Mouse (Mus musculus) cerebellum, adult 11-12 months (tissue): ENCODE results near the gene Dnaic1.

Experiments used
- DNase-seq: peaks from one replicate; pipeline ENCODE4 v3.0.0; 2022

Dnaic1 gene

DNA sequence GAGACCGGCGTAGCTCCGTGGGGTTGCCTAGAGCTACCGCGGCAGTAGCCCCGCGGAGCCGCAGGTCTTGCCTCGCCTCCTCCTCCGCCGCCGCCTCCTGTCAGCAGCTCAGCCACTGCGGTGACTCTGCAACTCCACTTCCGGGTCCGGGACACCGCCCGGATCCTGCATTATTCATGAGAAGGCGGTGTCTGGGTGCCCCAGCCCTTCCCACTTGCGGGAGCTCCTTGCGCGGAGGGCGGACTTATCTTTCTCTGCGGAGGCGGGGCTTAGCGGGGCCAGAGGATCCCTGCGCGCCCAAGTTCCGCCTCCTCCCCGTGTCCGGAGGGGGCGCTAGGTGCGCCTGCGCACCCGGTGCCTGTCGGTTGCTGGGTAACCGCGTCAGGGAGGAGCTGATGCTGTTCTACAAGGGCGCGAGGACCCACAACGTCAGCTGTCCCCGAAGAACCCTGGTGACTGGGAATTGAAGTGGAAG, at the start of gene Dnaic1, which contains the start of gene Fam219a:
Dnaic1 (plus strand) TSS at position 365 of the 475 bp plus-strand sequence.
Fam219a (minus strand) TSS at position 128 of the 475 bp plus-strand sequence.
- peak; percentile 100 for DNase-seq

DNA sequence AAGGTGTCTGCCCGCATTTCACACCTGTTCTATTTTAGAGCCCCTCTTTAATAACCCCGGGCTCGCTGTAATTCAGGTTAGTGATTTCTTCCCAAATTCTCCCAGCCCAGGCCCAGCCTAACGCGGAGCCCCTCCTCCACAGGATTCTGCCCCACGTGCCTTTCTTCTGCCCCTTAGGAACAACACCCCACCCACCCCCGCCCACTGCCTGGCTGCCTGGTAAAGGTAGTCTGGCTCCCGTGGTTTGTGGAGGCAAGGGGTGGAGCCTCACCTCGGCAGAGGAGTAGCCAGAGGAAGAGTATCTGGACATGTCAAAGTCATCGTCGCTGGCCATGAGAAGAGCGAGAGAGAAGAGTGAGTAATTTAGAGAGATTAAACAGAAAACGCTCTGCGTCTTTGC, 48.9 kb upstream of the Dnaic1 start:
- DNase-seq = no peak

DNA sequence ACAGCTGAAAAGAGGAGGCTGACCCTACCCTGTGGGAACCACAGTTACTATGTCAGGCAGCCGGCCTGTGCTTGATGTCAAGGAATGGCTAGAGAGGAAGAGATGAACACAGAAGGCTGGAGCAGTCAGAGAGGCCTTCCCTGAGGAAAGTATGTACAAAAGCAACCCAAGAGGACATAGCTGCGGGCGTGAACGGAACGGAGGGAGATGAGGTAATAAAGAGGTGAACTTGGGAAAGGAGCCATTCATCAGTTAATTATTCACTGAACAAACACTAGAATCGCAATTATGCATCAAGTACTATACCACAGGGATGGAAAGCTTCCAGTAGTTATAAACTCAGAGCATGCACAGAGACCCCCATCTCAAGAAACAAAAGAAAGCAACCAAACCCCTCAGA, 47.4 kb upstream of the Dnaic1 start:
- DNase-seq = no peak

DNA sequence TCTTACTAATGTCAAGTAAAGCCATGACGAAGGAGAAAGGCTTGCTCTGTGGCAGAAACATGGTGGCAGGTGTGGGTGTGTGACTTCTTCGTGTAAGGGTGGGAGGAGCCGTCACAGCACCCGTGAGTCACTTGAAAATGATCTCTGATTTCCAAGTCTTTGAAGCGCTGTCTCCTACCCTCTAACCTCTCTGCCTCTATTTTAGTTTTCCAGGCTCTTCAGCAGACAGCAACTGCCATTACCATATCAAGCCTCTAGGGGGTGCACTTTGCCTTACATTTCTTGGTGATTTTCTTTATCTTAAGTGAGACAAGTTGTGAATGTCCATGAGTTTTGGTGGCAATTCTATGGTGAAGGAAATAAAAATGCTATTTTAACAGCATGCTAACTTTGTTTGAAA, 46.8 kb upstream of the Dnaic1 start:
- no peak for DNase-seq

DNA sequence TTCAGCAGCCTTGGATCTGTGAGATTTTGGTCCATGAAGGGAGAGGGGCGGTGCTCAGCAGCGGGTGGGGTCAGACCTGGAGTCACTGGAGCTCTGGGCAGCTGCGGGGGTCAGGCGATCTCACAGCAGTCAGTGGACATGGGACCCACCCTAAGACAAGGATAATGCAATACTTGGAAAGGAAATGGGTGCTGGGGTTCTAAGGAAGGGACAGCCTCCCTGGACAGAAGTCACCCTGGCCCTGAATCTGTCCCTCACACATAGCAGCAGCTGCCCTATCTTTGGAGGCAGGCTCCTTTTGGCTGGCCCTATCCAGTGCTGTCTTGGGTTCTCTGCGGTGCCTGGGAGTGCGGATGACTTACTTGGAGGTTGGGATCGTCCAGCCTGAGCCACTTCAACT, 45.7 kb upstream of the Dnaic1 start:
- DNase-seq = no peak

DNA sequence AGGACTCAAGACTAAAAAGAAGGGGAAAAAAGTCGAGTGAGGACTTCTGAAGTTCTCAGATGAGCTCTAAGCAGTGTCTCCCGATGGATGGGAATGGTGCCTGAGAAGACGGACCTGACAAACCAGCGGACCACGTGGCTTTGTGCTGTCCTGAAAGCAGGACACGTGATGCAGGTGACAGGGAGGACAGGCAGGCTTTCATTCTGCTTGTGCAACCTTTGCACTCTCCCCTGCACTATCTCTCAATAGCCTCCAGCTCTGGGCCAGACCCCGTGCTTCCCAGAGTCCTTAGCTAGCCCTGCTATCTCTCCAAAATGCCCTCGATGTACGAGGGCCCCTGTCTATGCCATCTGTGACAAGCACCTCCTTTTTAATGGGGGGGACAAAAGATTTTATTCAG, 44.7 kb upstream of the Dnaic1 start:
- DNase-seq = no peak

DNA sequence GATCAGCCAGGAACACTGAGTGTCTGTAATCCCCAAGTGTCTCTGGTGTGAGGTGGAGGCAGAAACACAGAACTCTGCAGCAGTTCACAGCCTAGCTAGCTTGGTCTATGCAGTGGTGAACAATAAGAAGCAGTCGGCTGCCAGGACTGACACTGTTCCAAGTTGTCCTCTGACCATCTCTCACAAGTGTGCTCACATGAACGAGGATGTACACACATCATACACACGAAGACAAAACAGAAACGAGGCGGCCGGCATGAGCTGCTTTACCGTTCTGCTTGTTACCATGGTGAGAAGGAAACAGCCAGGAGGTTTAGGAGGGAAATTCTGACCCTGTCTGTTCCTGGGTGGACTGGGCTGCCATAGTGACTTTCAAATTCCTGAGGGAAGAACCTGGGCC, 43.0 kb upstream of the Dnaic1 start:
- DNase-seq = no peak

DNA sequence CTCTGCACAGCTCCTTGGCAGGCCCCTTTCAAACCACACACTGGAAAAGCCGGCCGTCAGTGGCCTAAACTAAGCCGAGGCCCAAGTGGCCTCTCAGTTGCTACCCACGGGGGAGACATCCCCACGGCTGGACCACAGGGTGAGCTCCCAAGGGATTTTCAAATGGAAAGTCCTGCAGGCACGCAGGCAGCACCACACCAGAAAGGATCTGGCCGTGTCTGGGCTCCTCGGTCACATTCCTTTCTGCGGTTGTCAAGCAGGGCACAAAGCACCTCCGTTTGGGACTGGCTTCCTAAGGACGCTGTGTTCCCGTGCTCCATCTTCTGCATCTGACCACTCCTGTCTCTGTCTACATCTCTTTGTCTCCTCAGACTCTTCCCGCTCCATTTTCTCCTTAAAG, 42.5 kb upstream of the Dnaic1 start:
- DNase-seq = no peak

DNA sequence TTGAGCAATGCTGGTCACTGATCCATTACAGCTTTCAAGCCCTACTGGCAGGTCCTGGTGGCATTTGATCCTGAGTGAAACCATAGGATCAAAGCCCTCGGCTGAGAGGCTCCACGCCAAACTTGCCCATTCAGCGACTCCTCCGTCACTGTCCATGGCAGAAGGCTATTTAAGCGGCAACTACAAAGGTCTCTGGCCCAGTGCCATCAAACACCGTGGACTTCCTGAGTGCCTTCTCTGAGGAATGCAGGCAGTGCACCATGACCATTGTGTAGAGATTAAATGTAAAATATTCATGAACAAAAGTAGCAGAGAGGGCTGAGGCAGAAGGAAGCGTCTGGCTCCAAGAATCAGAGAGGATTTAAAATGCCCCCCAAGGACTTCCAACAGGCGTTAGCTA, 41.6 kb upstream of the Dnaic1 start:
- peak; percentile 58 for DNase-seq

DNA sequence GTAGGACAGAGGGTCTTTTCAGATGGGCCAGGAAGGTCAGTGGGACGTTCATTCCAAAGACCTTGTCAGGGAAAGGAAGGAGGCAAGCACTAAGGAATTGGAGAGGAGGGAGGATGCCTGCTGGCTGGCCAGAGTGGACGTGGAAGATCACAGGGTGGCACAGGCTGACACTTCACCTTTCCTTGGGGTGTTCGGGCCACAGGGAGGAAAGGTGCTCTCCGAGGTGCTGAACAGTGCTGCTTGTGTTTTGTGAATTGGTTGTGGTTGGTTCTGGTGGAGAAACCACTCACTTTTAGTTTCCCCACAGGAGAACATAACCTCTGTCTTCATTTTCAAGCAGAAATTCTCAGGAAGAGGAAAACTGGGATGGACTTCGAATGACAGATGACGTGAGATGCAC, 37.2 kb upstream of the Dnaic1 start:
- no peak for DNase-seq

DNA sequence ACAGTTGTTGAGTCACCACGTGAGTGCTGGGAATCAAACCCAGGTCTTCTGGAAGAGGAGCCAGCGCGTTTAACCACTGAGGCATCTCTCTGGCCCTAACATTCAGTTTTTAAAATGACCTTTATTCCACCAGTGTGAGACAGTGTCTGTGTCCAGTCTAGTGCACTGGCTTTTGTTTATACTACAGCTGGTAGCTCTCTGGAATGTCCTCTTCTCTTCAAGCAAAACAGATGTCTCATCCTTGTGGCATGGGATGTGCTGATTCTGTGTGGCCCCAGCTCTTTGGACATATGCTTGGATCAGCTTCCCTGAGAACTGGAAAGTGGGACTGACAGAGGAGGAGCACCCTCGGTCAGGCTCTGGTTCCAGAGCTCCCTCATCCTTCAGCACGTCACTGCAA, 34.7 kb upstream of the Dnaic1 start:
- DNase-seq = no peak

DNA sequence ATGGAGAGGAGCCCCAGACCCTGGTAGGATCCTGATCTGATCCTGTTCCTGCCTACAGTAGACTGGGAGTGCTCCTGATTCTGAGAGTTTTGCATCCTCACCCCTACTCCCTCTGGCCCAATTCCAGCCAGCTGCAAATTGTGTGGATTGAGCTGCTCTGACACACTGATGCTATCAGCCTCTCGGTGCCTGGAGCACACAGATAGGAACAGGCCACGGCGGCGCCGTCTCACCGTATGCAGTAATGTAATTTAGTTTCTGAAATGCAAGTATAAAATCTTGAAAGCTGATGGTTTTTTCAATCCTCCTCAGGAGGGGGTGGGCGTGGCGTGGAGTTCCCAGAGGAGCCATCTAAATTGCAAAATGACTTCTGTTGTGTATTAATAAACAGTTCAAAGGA, 27.4 kb upstream of the Dnaic1 start:
- no peak for DNase-seq

DNA sequence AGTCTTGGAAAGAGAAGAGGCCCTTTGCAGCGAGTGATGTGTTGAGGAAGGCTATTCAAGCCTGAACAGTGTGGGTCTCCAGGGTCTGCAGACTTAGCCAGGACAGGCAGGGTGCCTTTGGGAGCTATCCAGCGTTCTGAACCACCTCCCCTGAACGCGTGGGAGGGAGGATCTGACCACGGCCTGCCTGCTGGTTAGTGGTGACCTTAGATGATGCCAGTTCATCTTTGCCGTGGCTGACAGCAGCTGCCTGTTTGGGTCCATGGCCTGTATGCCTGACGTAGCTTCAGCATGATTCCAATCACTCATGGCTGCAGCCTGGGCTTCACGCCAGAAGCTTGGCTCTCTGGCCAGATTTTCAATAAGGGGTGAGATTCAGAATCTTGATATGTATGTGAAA, 23.6 kb upstream of the Dnaic1 start:
- peak; percentile 68 for DNase-seq

DNA sequence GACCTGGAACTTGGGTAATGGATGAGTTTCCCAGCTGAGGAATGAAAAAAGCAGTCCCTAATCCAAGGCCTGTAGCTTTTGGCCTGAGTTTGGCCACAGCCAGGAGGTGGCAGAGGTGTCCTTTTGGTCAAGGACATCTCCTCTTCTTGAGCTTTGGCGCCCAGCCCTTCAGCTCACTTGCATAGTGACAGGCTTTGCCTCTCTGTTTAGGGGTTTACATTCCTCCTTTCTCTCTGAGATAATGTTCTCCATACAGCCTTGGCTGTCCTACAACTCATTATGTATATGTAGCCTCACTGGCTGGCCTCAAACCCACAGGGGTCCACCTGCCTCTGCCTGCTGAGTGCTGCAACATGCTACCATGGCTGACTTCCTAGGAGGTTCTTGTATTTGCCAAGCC, 22.5 kb upstream of the Dnaic1 start:
- DNase-seq = peak; percentile 45

DNA sequence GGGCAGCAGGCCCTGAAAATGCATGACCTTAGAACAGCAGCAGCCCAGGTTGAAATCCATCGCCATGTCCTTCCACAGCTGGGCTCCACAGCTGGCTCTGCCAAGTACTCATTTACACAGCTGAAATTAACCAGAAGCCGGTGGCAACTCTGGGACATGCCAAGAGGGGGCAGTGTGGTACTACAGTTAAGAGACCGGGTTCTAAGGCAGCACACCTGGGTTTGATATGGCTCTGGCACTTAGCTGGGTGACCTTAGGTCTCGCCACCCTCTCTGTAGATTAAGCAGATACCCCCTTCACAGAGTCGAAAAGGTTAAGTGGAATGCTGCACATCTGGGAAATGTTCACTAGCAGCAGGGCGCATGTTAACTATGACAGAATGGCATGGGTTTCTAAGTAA, 17.0 kb upstream of the Dnaic1 start:
- peak; percentile 42 for DNase-seq

DNA sequence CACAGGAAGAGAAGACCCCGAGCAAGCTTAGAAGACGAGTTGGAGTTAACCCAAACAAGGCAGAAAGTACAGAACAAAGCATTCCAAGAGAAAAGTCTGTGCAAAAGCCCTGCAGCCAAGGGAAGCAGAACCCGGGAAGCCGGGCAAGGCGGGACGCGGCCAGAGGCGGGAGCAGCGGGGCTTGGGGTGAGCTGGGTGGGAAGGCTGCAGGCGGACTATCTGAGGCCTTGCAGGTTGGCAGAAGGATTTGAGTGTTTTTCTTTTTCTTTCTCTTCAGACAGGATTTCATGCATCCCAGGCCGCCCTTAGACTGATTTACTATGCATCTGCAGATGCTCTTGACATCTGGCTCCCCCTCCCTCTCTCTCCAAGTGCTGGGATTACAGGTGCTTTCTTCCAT, 16.5 kb upstream of the Dnaic1 start:
- DNase-seq = no peak

DNA sequence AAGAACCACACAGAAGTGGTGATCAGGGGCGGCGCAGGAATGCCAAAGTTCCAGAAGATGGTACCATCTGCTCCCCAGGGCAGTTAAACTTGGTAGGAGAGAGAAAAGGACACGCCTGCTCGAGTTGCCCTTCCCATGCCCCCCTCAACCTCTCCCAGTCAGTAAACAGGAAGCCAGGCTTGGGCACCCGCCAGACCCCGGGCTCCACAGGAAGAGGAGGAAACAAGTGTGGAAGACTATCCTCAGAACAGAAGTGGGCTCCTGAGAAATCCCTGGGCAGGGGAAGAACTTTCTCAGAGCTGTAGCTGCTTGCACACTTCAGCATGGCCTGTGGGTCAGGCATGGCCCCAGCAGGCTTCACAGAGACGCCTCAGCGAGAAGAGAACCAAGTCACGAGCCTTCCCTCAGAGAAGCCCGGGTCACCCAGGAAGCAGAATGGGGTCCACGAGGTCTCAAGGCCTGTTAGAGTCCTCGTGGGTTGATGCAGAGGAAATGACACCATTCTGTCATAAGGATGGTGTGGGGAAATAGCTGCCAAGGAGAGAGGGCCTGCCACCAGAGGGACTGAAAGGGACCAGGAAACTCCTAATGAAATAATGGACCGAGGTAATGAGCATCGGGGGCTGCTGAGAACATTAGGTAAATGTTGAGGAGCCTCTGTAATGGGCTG, 14.4 kb upstream of the Dnaic1 start:
- peak; percentile 38 for DNase-seq

DNA sequence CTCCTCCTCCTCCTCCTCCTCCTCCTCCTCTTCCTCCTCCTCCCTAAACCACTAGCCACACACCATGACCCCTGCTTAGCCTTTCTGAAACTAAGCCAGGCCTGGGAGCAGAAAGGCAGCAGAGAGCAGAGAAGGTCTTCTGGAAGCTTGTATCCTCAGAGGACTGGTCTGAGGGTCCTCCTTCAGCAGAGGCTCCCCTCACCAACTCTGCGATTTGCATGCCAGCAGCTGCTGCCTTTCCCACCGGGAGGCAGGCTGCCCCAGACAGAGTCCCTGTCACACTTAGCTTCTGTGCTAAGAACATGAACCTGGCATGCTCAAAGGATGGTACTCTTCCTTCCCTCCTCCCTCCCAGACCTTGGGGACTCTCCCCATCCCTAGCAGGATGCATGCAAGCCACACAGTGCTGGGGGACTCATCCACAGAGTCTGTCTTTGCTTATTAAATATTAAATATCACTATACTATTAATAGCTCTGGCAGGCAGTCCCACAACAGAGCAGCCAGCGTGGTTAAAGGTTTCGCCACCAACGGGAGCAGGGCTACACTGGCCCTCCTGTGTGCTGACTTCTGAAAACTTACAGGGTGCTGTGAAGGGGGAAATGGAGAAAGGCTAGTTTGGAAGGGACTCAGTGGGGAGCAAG, 13.1 kb upstream of the Dnaic1 start:
- no peak for DNase-seq

DNA sequence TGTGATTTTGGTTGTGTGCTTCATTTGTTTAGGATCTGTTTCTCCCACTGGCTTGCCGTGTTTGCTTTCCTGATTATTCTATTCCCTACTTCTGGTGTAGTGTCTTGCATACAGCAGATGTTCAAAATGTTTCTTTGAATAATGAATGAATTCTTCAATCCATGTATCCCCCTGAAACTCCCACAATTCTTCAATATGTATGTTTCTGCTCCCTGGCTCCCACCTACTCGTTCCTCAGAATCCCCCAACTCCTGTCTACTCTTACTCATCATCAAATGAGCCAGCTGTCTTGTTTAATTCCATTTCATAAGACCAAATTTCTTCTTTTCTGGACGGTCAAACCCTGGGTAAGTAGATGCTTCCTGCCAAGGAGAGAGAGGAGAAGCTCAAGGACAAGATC, 12.5 kb upstream of the Dnaic1 start:
- no peak for DNase-seq

DNA sequence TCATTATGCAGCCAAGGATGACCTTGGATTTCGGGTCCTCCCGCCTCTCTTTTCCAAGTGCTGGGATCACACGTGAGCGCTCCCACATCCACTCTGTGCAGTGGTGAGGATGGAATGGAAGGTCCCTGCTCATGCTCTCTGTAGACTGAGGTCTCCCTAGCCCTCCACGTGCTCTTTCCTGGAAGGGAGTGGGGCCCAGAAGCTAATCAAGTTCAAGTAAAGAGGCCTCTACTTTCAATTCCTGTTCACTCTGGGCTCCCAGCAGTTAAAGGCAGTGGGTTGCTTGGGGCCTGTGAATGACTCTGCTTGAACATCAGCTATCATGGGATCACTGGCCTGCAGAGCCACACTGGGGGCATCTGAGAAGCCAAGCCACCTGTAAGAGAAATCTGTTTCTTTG, 6.3 kb upstream of the Dnaic1 start:
- DNase-seq = no peak

DNA sequence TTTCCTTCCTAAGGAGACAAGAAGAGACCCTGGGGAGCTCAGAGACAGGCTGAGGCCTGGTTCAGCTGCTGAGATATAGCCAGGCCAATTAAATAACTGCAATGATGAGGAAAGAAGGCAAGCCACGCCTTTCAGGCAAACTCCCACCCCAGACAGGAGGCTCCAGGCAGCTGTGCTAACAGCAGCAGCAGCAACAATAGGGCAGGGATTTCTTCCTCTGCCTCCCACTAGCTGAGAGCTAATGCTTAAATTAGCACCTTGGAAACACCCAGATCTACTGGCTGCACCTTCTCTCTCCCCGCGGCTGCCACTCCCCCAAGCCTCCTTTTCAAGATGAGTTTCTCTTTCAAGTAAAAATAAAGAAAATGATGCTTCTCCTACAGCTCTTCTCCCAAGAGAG, 3.5 kb upstream of the Dnaic1 start:
- no peak for DNase-seq

DNA sequence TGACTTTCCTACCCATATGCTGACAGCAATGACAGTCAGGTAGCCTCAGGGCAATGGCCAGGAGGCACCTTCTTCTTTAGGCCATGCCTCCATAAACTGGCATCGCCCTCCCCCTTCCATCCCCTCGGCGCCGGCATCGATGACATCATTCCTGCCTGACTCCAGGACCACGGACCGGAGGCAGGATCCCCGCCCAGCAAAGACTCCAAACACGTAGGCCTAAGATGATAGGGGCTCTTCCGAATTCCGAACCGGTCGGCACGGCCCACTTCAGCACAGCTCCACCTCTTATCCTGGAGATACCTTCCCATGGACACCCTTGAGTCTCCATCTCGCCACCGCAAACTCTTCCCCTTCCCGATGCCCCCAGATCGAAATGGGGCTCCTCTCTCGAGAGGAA, 1.3 kb upstream of the Dnaic1 start:
- peak; percentile 81 for DNase-seq

DNA sequence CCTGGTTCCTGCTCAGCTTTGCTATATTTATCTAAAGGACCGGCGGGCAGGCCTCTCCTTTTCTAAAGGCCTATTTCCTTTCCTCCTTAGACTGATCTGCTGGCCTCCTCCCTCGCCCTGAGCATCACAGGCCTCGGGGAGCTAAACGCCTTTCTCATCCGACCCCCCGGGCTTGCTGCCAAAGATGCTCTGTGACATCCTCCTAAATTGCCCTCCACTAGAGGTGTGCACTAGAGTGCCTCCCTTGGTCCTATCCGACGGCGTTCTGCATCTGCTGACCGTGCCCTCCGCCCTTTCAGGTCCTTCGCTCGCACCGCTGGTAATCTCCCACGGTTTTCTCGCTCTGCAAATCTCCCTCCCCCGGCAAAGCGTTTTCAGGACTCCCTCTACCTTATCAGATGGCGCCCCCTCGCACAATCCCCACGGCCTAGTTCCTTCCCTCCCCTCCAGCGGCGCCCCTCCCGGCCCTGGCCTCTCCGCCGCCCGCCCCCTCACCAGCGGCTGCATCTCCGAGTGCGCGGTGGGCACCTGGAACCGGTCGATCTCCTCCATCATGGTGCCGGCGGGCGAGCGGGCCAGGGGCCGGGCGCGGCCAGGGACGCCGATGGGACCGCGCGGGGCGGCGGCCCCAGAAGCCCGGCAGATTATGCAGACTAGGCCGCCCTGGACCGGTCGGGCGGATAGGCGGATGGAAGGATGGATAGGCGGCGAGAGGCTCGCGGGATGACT, 729 bp upstream of the Dnaic1 start:
- DNase-seq = peak; percentile 80

DNA sequence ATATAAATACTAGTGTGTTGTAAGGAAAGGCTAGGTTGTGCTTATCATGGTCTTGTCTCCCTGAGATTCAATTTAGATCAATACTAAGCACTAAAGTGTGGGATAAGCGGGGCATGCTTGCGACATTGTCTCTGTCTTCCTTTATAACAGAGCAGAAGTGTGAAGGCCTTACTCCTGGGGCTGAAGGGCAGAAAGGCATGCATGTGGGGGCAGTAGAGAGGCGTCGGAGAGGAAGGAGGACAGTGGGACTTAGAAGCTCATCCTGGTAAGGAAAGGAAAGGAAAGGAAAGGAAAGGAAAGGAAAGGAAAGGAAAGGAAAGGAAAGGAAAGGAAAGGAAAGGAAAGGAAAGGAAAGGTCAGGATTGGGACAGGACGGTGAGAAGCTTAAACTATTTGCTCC, 1.9 kb downstream of the Dnaic1 start:
- no peak for DNase-seq
